Mouse (Mus musculus) bone marrow macrophage, adult 2 months (primary cell): ENCODE measurements around the gene Gadd45b. TPM values are rescaled to one million over a fixed set of nuclear protein-coding genes. Genes with fewer than 3 reads are reported as not detected.

Source experiments
- H3K27ac ChIP-seq: 2 replicates; pipeline ENCODE4 v1.5.1; 2012; ENCODE audit warnings: low read depth, low read length; ENCODE audit not compliant: insufficient read depth
- H3K4me1 ChIP-seq: 2 replicates; pipeline ENCODE4 v1.6.1; 2012; ENCODE audit warnings: low read length; ENCODE audit not compliant: control insufficient read depth, insufficient read depth
- H3K4me3 ChIP-seq: 2 replicates; pipeline ENCODE4 v1.5.1; 2012; ENCODE audit warnings: mild to moderate bottlenecking, low read length, moderate library complexity; ENCODE audit not compliant: insufficient read depth
- CTCF ChIP-seq: IDR thresholded peaks from 2 replicates; pipeline ENCODE4 v1.5.1; 2012; ENCODE audit warnings: low read depth, mild to moderate bottlenecking, low read length, moderate library complexity
- POLR2A ChIP-seq: IDR thresholded peaks from 2 replicates; pipeline ENCODE4 v1.6.1; 2012; ENCODE audit warnings: mild to moderate bottlenecking, low read depth, low read length, borderline replicate concordance
- polyA plus RNA-seq: library from polyadenylated mRNA; stranded (reverse); fragments of >200 nt; gene quantifications from 2 replicates; pipeline ENCODE4 v1.2.4, GENCODE M21; 2012; ENCODE audit not compliant: missing spikeins, insufficient read depth, insufficient read length

Gadd45b gene
- 15.8 and 20.9 TPM in 2 replicates for polyA plus RNA-seq

- H3K4me3 ChIP-seq: peak within 1 kb of the TSS; percentile 85
- TF ChIP-seq POLR2A (peak; percentile 98), CTCF (no peak; the same call in 1 of the 2 replicates)
- H3K27ac ChIP-seq: peak within 1 kb of the TSS; percentile 94
- peaks cover 9% of the 10 kb centered on the region for H3K4me1 ChIP-seq
These were observed at the start of gene Gadd45b for GRCm38 (mm10) chr10:80929299-80930226. TSS of gene Gadd45b (plus strand) at chr10:80930073.

GRCm38 (mm10) chr10:80880131-80880641 lies 49.7 kb upstream of the Gadd45b start:
- TF ChIP-seq CTCF (peak; percentile 86), POLR2A (no peak)
- Histone ChIP-seq H3K4me1 (peaks cover 13% of the 10 kb centered on the region), H3K4me3 (no peak overlapping the region), H3K27ac (no peak overlapping the region)

GRCm38 (mm10) chr10:80880901-80881300 lies 49.0 kb upstream of the Gadd45b start:
- Histone ChIP-seq H3K4me1 (peaks cover 13% of the 10 kb centered on the region), H3K4me3 (no peak overlapping the region), H3K27ac (no peak overlapping the region)
- TF ChIP-seq CTCF (no peak), POLR2A (no peak)

- H3K27ac ChIP-seq: no peak overlapping the region
- TF ChIP-seq POLR2A: no peak
- peak; percentile 92 for TF ChIP-seq CTCF
- no peak overlapping the region for H3K4me3 ChIP-seq
- H3K4me1 ChIP-seq: peaks cover 13% of the 10 kb centered on the region
These were observed 48.6 kb upstream of the Gadd45b start for GRCm38 (mm10) chr10:80881301-80881700.

GRCm38 (mm10) chr10:80887181-80887580 lies 42.7 kb upstream of the Gadd45b start:
- Histone ChIP-seq H3K27ac (no peak overlapping the region), H3K4me1 (no peaks in the 10 kb centered on the region), H3K4me3 (no peak overlapping the region)
- TF ChIP-seq CTCF (no peak), POLR2A (no peak)

- Histone ChIP-seq H3K4me3 (no peak overlapping the region), H3K4me1 (peaks cover 3% of the 10 kb centered on the region; the same call in 1 of the 2 replicates), H3K27ac (no peak overlapping the region)
- TF ChIP-seq CTCF (no peak), POLR2A (no peak)
These were observed 34.8 kb upstream of the Gadd45b start for GRCm38 (mm10) chr10:80895100-80895499.

- H3K4me1 ChIP-seq: peaks cover 3% of the 10 kb centered on the region; the same call in 1 of the 2 replicates
- no peak for TF ChIP-seq POLR2A
- TF ChIP-seq CTCF: no peak
- no peak overlapping the region for H3K4me3 ChIP-seq
- H3K27ac ChIP-seq: no peak overlapping the region
These were observed 34.2 kb upstream of the Gadd45b start for GRCm38 (mm10) chr10:80895697-80896096.

GRCm38 (mm10) chr10:80896581-80897485 lies 33.0 kb upstream of the Gadd45b start:
- TF ChIP-seq CTCF: no peak
- TF ChIP-seq POLR2A: no peak
- Histone ChIP-seq H3K27ac (no peak overlapping the region), H3K4me3 (no peak overlapping the region), H3K4me1 (peaks cover 8% of the 10 kb centered on the region)

- no peak for TF ChIP-seq CTCF
- TF ChIP-seq POLR2A: no peak
- Histone ChIP-seq H3K27ac (no peak overlapping the region), H3K4me3 (no peak overlapping the region), H3K4me1 (peaks cover 8% of the 10 kb centered on the region)
These were observed 31.9 kb upstream of the Gadd45b start for GRCm38 (mm10) chr10:80897861-80898510.
